Mouse (Mus musculus): ENCODE measurements around the gene Jph2. TPM values are rescaled to one million over a fixed set of nuclear protein-coding genes. Genes with fewer than 3 reads are reported as not detected.

The Jph2 gene
- polyA plus RNA-seq, 1 experiment from 2014 or later: 0.52 TPM

GRCm38 (mm10) chr2:163323163-163323562, 74.6 kb downstream of the Jph2 start:
- peaks cover 6% of the 10 kb centered on the region for H3K4me1 ChIP-seq
- no peak overlapping the region for H3K27ac ChIP-seq (replicated peaks)
- H3K9me3 ChIP-seq: no peaks in the 10 kb centered on the region
- peaks cover 28% of the 10 kb centered on the region for H3K36me3 ChIP-seq (replicated peaks)
- H3K4me3 ChIP-seq: no peak overlapping the region
- H3K27me3 ChIP-seq (replicated peaks; ENCODE audit: low read depth, poor library complexity, severe bottlenecking): peaks cover 10% of the 10 kb centered on the region; the same call in 1 of the 2 replicates
- DNase-seq (ENCODE audit: low spot score): no peak
- 44% methylated on average over 1 of the region's 1 CpGs for WGBS

- H3K4me1 ChIP-seq: peaks cover 6% of the 10 kb centered on the region
- H3K27ac ChIP-seq (replicated peaks): no peak overlapping the region
- H3K36me3 ChIP-seq (replicated peaks): peaks cover 40% of the 10 kb centered on the region
- H3K4me3 ChIP-seq: no peak overlapping the region
- no peak for DNase-seq (ENCODE audit: low spot score)
- 82% methylated on average over 3 of the region's 3 CpGs for WGBS
- peaks cover 10% of the 10 kb centered on the region; the same call in 1 of the 2 replicates for H3K27me3 ChIP-seq (replicated peaks; ENCODE audit: low read depth, poor library complexity, severe bottlenecking)
- H3K9me3 ChIP-seq: no peaks in the 10 kb centered on the region
These were observed 79.0 kb downstream of the Jph2 start for GRCm38 (mm10) chr2:163318777-163319176.

- Histone ChIP-seq H3K36me3 (replicated peaks) (peaks cover 35% of the 10 kb centered on the region), H3K4me1 (no peaks in the 10 kb centered on the region), H3K27me3 (replicated peaks; ENCODE audit: low read depth, poor library complexity, severe bottlenecking) (peaks cover 5% of the 10 kb centered on the region; the same call in 1 of the 2 replicates), H3K27ac (replicated peaks) (no peak overlapping the region), H3K9me3 (no peaks in the 10 kb centered on the region), H3K4me3 (no peak overlapping the region)
- WGBS: 77% methylated on average over 4 of the region's 4 CpGs
- DNase-seq (ENCODE audit: low spot score): no peak
These were observed 80.5 kb downstream of the Jph2 start for GRCm38 (mm10) chr2:163317281-163317680.

- Histone ChIP-seq H3K4me3 (no peak overlapping the region), H3K9me3 (no peaks in the 10 kb centered on the region), H3K27ac (replicated peaks) (no peak overlapping the region), H3K36me3 (replicated peaks) (no peaks in the 10 kb centered on the region), H3K4me1 (no peaks in the 10 kb centered on the region), H3K27me3 (replicated peaks; ENCODE audit: low read depth, poor library complexity, severe bottlenecking) (no peaks in the 10 kb centered on the region)
- no peak for DNase-seq (ENCODE audit: low spot score)
- 81% methylated on average over 11 of the region's 11 CpGs for WGBS
These were observed 87.6 kb downstream of the Jph2 start for GRCm38 (mm10) chr2:163310163-163310688.

- Histone ChIP-seq H3K27ac (replicated peaks) (no peak overlapping the region), H3K27me3 (replicated peaks; ENCODE audit: low read depth, poor library complexity, severe bottlenecking) (no peaks in the 10 kb centered on the region), H3K36me3 (replicated peaks) (no peaks in the 10 kb centered on the region), H3K9me3 (no peaks in the 10 kb centered on the region), H3K4me1 (no peaks in the 10 kb centered on the region), H3K4me3 (no peak overlapping the region)
- DNase-seq (ENCODE audit: low spot score): no peak
- WGBS: 92% methylated on average over 17 of the region's 17 CpGs
These were observed 88.4 kb downstream of the Jph2 start for GRCm38 (mm10) chr2:163309376-163309775.

- H3K4me3 ChIP-seq: no peak overlapping the region
- H3K9me3 ChIP-seq: no peaks in the 10 kb centered on the region
- H3K4me1 ChIP-seq: peaks cover 24% of the 10 kb centered on the region
- 0 out of 2 replicates have a peak, but pooled peaks cover 9% of the 10 kb centered on the region for H3K27me3 ChIP-seq (replicated peaks; ENCODE audit: low read depth, poor library complexity, severe bottlenecking)
- H3K36me3 ChIP-seq (replicated peaks): no peaks in the 10 kb centered on the region
- H3K27ac ChIP-seq (replicated peaks): no peak overlapping the region
- 65% methylated on average over 9 of the region's 9 CpGs for WGBS
- no peak for DNase-seq (ENCODE audit: low spot score)
These were observed 94.8 kb downstream of the Jph2 start for GRCm38 (mm10) chr2:163303037-163303436.

GRCm38 (mm10) chr2:163301641-163302040, 96.2 kb downstream of the Jph2 start:
- 69% methylated on average over 5 of the region's 5 CpGs for WGBS
- Histone ChIP-seq H3K27me3 (replicated peaks; ENCODE audit: low read depth, poor library complexity, severe bottlenecking) (0 out of 2 replicates have a peak, but pooled peaks cover 9% of the 10 kb centered on the region), H3K9me3 (no peaks in the 10 kb centered on the region), H3K27ac (replicated peaks) (no peak overlapping the region), H3K4me1 (peaks cover 31% of the 10 kb centered on the region), H3K36me3 (replicated peaks) (no peaks in the 10 kb centered on the region), H3K4me3 (no peak overlapping the region)
- no peak for DNase-seq (ENCODE audit: low spot score)

- no peaks in the 10 kb centered on the region for H3K9me3 ChIP-seq
- DNase-seq (ENCODE audit: low spot score): no peak
- 0 out of 2 replicates have a peak overlapping the region, but pooled peaks have one; percentile 32 for H3K27ac ChIP-seq (replicated peaks)
- H3K4me1 ChIP-seq: peaks cover 40% of the 10 kb centered on the region
- H3K4me3 ChIP-seq: no peak overlapping the region
- H3K27me3 ChIP-seq (replicated peaks; ENCODE audit: low read depth, poor library complexity, severe bottlenecking): 0 out of 2 replicates have a peak, but pooled peaks cover 14% of the 10 kb centered on the region
- WGBS: 52% methylated on average over 14 of the region's 14 CpGs
- H3K36me3 ChIP-seq (replicated peaks): no peaks in the 10 kb centered on the region
These were observed 97.4 kb downstream of the Jph2 start for GRCm38 (mm10) chr2:163300069-163301060.

- no peak overlapping the region for H3K27ac ChIP-seq (replicated peaks)
- H3K4me1 ChIP-seq: peaks cover 35% of the 10 kb centered on the region
- WGBS: 59% methylated on average over 11 of the region's 11 CpGs
These were observed 100.7 kb downstream of the Jph2 start for GRCm38 (mm10) chr2:163296999-163297630.

GRCm38 (mm10) chr2:163288881-163289379, 108.9 kb downstream of the Jph2 start:
- peaks cover 32% of the 10 kb centered on the region for H3K27me3 ChIP-seq (replicated peaks; ENCODE audit: low read depth, poor library complexity, severe bottlenecking)
- no peak overlapping the region for H3K27ac ChIP-seq (replicated peaks)
- 29% methylated on average over 21 of the region's 21 CpGs for WGBS

More at GRCm38 (mm10) chr2:163296999-163297630, 100.7 kb downstream of the Jph2 start:
- Histone ChIP-seq H3K4me3 (no peak overlapping the region), H3K27me3 (replicated peaks; ENCODE audit: low read depth, poor library complexity, severe bottlenecking) (0 out of 2 replicates have a peak, but pooled peaks cover 5% of the 10 kb centered on the region), H3K9me3 (no peaks in the 10 kb centered on the region), H3K36me3 (replicated peaks) (no peaks in the 10 kb centered on the region)
- no peak for DNase-seq (ENCODE audit: low spot score)

More at GRCm38 (mm10) chr2:163288881-163289379, 108.9 kb downstream of the Jph2 start:
- no peaks in the 10 kb centered on the region for H3K9me3 ChIP-seq
- H3K4me1 ChIP-seq: peaks cover 25% of the 10 kb centered on the region
- peak overlapping the region; percentile 6; the same call in 1 of the 2 replicates for H3K4me3 ChIP-seq
- H3K36me3 ChIP-seq (replicated peaks): no peaks in the 10 kb centered on the region
- peak; percentile 46 for DNase-seq (ENCODE audit: low spot score)

Data from embryonic facial prominence, embryonic 10.5 days (tissue).